Mouse (Mus musculus): ENCODE measurements around the gene Grip1. TPM values are rescaled to one million over a fixed set of nuclear protein-coding genes. Genes with fewer than 3 reads are reported as not detected.

Grip1 gene
- total and polyA plus RNA-seq, 2 experiments from 2014 or later: 0.38 to 0.67 TPM

- ATAC-seq (ENCODE audit: insufficient read depth, low read depth) (no peak), DNase-seq (ENCODE audit: low spot score) (no peak)
- H3K4me3 ChIP-seq (ENCODE audit: low read depth, low read length): no peak overlapping the region
- no peak overlapping the region for H3K4me2 ChIP-seq (ENCODE audit: low read depth, low read length)
- no peak for TF ChIP-seq EP300 (IDR thresholded peaks at IDR 0.05; ENCODE audit: low read depth)
- TF ChIP-seq CTCF (IDR thresholded peaks at IDR 0.05; ENCODE audit: low read depth): no peak
- no peaks in the 10 kb centered on the region for H3K36me3 ChIP-seq (replicated peaks; ENCODE audit: control insufficient read depth, insufficient read depth, low read length)
- no peaks in the 10 kb centered on the region for H3K9me3 ChIP-seq (replicated peaks; ENCODE audit: control insufficient read depth, low read length)
- WGBS: 62% methylated on average over 6 of the region's 6 CpGs
- no peaks in the 10 kb centered on the region for H3K4me1 ChIP-seq (ENCODE audit: control insufficient read depth, insufficient read depth)
- H3K9ac ChIP-seq (replicated peaks; ENCODE audit: low read depth, low read length): no peak overlapping the region
- H3K27ac ChIP-seq (ENCODE audit: low read depth): no peak overlapping the region
- H3K27me3 ChIP-seq (ENCODE audit: control insufficient read depth, insufficient read depth, low read length): no peaks in the 10 kb centered on the region
Observed at GRCm38 (mm10) chr10:119752361-119752798, 298.8 kb downstream of the Grip1 start.

GRCm38 (mm10) chr10:119756271-119756670 is 302.6 kb downstream of the Grip1 start:
- no peak for TF ChIP-seq EP300 (IDR thresholded peaks at IDR 0.05; ENCODE audit: low read depth)
- no peak for TF ChIP-seq CTCF (IDR thresholded peaks at IDR 0.05; ENCODE audit: low read depth)
- no peaks in the 10 kb centered on the region for H3K4me1 ChIP-seq (ENCODE audit: control insufficient read depth, insufficient read depth)
- no peak overlapping the region for H3K27ac ChIP-seq (ENCODE audit: low read depth)
- ATAC-seq (ENCODE audit: insufficient read depth, low read depth) (no peak), DNase-seq (ENCODE audit: low spot score) (no peak)
- H3K4me2 ChIP-seq (ENCODE audit: low read depth, low read length): no peak overlapping the region
- H3K9ac ChIP-seq (replicated peaks; ENCODE audit: low read depth, low read length): no peak overlapping the region
- no peaks in the 10 kb centered on the region for H3K27me3 ChIP-seq (ENCODE audit: control insufficient read depth, insufficient read depth, low read length)
- WGBS: 86% methylated on average over 7 of the region's 7 CpGs
- H3K9me3 ChIP-seq (replicated peaks; ENCODE audit: control insufficient read depth, low read length): no peaks in the 10 kb centered on the region
- no peaks in the 10 kb centered on the region for H3K36me3 ChIP-seq (replicated peaks; ENCODE audit: control insufficient read depth, insufficient read depth, low read length)
- H3K4me3 ChIP-seq (ENCODE audit: low read depth, low read length): no peak overlapping the region

- no peak for TF ChIP-seq CTCF (IDR thresholded peaks at IDR 0.05; ENCODE audit: low read depth)
- TF ChIP-seq EP300 (IDR thresholded peaks at IDR 0.05; ENCODE audit: low read depth): no peak
- DNase-seq (ENCODE audit: low spot score) (no peak), ATAC-seq (ENCODE audit: insufficient read depth, low read depth) (no peak)
- no peak overlapping the region for H3K4me3 ChIP-seq (ENCODE audit: low read depth, low read length)
- no peak overlapping the region for H3K27ac ChIP-seq (ENCODE audit: low read depth)
- no peaks in the 10 kb centered on the region for H3K9me3 ChIP-seq (replicated peaks; ENCODE audit: control insufficient read depth, low read length)
- H3K4me1 ChIP-seq (ENCODE audit: control insufficient read depth, insufficient read depth): no peaks in the 10 kb centered on the region
- H3K4me2 ChIP-seq (ENCODE audit: low read depth, low read length): no peak overlapping the region
- no peaks in the 10 kb centered on the region for H3K27me3 ChIP-seq (ENCODE audit: control insufficient read depth, insufficient read depth, low read length)
- no peak overlapping the region for H3K9ac ChIP-seq (replicated peaks; ENCODE audit: low read depth, low read length)
- 81% methylated on average over 6 of the region's 6 CpGs for WGBS
- no peaks in the 10 kb centered on the region for H3K36me3 ChIP-seq (replicated peaks; ENCODE audit: control insufficient read depth, insufficient read depth, low read length)
Observed at GRCm38 (mm10) chr10:119757219-119757618, 303.6 kb downstream of the Grip1 start.

- Histone ChIP-seq H3K9me3 (replicated peaks; ENCODE audit: control insufficient read depth, low read length) (no peaks in the 10 kb centered on the region), H3K9ac (replicated peaks; ENCODE audit: low read depth, low read length) (no peak overlapping the region), H3K27ac (ENCODE audit: low read depth) (no peak overlapping the region), H3K4me1 (ENCODE audit: control insufficient read depth, insufficient read depth) (no peaks in the 10 kb centered on the region), H3K36me3 (replicated peaks; ENCODE audit: control insufficient read depth, insufficient read depth, low read length) (no peaks in the 10 kb centered on the region), H3K27me3 (ENCODE audit: control insufficient read depth, insufficient read depth, low read length) (no peaks in the 10 kb centered on the region), H3K4me2 (ENCODE audit: low read depth, low read length) (no peak overlapping the region), H3K4me3 (ENCODE audit: low read depth, low read length) (no peak overlapping the region)
- WGBS: 90% methylated on average over 33 of the region's 33 CpGs
- ATAC-seq (ENCODE audit: insufficient read depth, low read depth) (no peak), DNase-seq (ENCODE audit: low spot score) (no peak)
- TF ChIP-seq CTCF (IDR thresholded peaks at IDR 0.05; ENCODE audit: low read depth): no peak
Observed at GRCm38 (mm10) chr10:119761451-119762367, 308.1 kb downstream of the Grip1 start.

GRCm38 (mm10) chr10:119778871-119779270 is 325.2 kb downstream of the Grip1 start:
- Histone ChIP-seq H3K4me3 (ENCODE audit: low read depth, low read length) (no peak overlapping the region), H3K9ac (replicated peaks; ENCODE audit: low read depth, low read length) (no peak overlapping the region), H3K27ac (ENCODE audit: low read depth) (no peak overlapping the region), H3K9me3 (replicated peaks; ENCODE audit: control insufficient read depth, low read length) (no peaks in the 10 kb centered on the region), H3K4me1 (ENCODE audit: control insufficient read depth, insufficient read depth) (no peaks in the 10 kb centered on the region), H3K36me3 (replicated peaks; ENCODE audit: control insufficient read depth, insufficient read depth, low read length) (no peaks in the 10 kb centered on the region), H3K4me2 (ENCODE audit: low read depth, low read length) (no peak overlapping the region), H3K27me3 (ENCODE audit: control insufficient read depth, insufficient read depth, low read length) (no peaks in the 10 kb centered on the region)
- TF ChIP-seq CTCF (IDR thresholded peaks at IDR 0.05; ENCODE audit: low read depth): no peak
- TF ChIP-seq EP300 (IDR thresholded peaks at IDR 0.05; ENCODE audit: low read depth): no peak
- DNase-seq (ENCODE audit: low spot score) (no peak), ATAC-seq (ENCODE audit: insufficient read depth, low read depth) (no peak)
- WGBS: 59% methylated on average over 5 of the region's 5 CpGs

All from heart, postnatal 0 days (tissue).